Mouse (Mus musculus): ENCODE results near the gene Tarbp2. TPM values are rescaled to one million over a fixed set of nuclear protein-coding genes. Genes with fewer than 3 reads are reported as not detected.

Tarbp2 gene
- polyA plus RNA-seq, 1 experiment from 2014 or later: 92.7 TPM

GRCm38 (mm10) chr15:102530566-102530965 is 12.6 kb downstream of the Tarbp2 start:
- no peak for ATAC-seq (replicated peaks; ENCODE audit: insufficient number of reproducible peaks, low FRiP score, low TSS enrichment, low read depth)
- DNase-seq (ENCODE audit: low spot score): no peak

GRCm38 (mm10) chr15:102531586-102531985 is 13.6 kb downstream of the Tarbp2 start:
- no peak for DNase-seq (ENCODE audit: low spot score)
- no peak for ATAC-seq (replicated peaks; ENCODE audit: insufficient number of reproducible peaks, low FRiP score, low TSS enrichment, low read depth)
- Histone ChIP-seq H3K9ac (replicated peaks; ENCODE audit: low read length) (no peak overlapping the region), H3K36me3 (replicated peaks; ENCODE audit: control insufficient read depth, insufficient read depth, low read depth, low read length) (peaks cover 2% of the 10 kb centered on the region; the same call in 1 of the 2 replicates), H3K4me1 (ENCODE audit: control insufficient read depth, insufficient read depth, low read length) (no peaks in the 10 kb centered on the region), H3K4me2 (ENCODE audit: low read depth, low read length) (no peak overlapping the region), H3K27me3 (ENCODE audit: control insufficient read depth, insufficient read depth, low read length) (no peaks in the 10 kb centered on the region), H3K27ac (replicated peaks; ENCODE audit: low read depth, low read length) (no peak overlapping the region), H3K9me3 (replicated peaks; ENCODE audit: control insufficient read depth, low read length) (no peaks in the 10 kb centered on the region), H3K4me3 (ENCODE audit: low read depth, low read length) (no peak overlapping the region)
- WGBS: 88% methylated on average over 4 of the region's 4 CpGs

More at GRCm38 (mm10) chr15:102530566-102530965, 12.6 kb downstream of the Tarbp2 start:
- no peak overlapping the region for H3K9ac ChIP-seq (replicated peaks; ENCODE audit: low read length)
- H3K4me3 ChIP-seq (ENCODE audit: low read depth, low read length): no peak overlapping the region
- no peak overlapping the region for H3K4me2 ChIP-seq (ENCODE audit: low read depth, low read length)
- 79% methylated on average over 4 of the region's 4 CpGs for WGBS
- no peaks in the 10 kb centered on the region for H3K27me3 ChIP-seq (ENCODE audit: control insufficient read depth, insufficient read depth, low read length)
- no peak overlapping the region for H3K27ac ChIP-seq (replicated peaks; ENCODE audit: low read depth, low read length)
- H3K9me3 ChIP-seq (replicated peaks; ENCODE audit: control insufficient read depth, low read length): no peaks in the 10 kb centered on the region
- H3K4me1 ChIP-seq (ENCODE audit: control insufficient read depth, insufficient read depth, low read length): no peaks in the 10 kb centered on the region
- peaks cover 2% of the 10 kb centered on the region; the same call in 1 of the 2 replicates for H3K36me3 ChIP-seq (replicated peaks; ENCODE audit: control insufficient read depth, insufficient read depth, low read depth, low read length)

DNA sequence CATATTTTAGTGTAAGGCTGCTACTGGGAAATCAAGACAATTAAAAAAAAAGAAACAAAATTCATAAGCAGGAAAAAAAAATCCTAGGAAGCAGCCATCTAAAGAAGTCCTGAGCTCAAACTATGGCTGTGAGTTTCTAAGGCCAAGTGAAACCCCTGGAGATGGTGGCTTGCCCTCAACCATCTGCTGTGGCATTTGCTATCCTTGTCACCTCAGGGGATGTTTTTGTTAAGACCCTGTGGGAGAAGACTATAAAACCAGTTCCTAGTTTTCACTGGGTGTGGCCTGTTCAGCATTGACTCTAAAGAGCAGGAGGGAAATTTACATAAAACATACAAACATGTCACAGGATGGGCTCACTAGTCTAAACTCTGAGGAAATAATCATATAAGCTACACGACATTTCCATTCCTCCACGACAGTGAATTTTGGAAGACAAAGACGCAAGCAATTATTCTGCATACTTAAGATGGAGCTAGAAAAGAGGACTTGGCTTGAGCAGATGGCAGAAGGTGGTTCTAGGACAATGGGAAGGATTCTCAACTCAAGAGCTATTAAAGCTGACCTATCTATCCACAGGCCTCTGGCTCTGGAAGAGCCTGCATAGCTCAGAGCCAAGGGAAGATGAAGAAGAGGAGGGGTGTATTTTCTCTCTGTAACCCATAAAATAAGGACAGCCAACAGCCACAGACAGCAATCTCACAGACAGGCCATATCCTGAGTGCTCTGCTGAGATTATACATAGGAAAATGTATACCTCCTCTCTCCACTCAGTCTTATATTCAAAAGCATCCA is 14.3 kb downstream of the Tarbp2 start:
- ATAC-seq (replicated peaks; ENCODE audit: insufficient number of reproducible peaks, low FRiP score, low TSS enrichment, low read depth) (no peak), DNase-seq (ENCODE audit: low spot score) (no peak)
- Histone ChIP-seq H3K9me3 (replicated peaks; ENCODE audit: control insufficient read depth, low read length) (no peaks in the 10 kb centered on the region), H3K36me3 (replicated peaks; ENCODE audit: control insufficient read depth, insufficient read depth, low read depth, low read length) (peaks cover 2% of the 10 kb centered on the region; the same call in 1 of the 2 replicates), H3K4me1 (ENCODE audit: control insufficient read depth, insufficient read depth, low read length) (no peaks in the 10 kb centered on the region), H3K27me3 (ENCODE audit: control insufficient read depth, insufficient read depth, low read length) (no peaks in the 10 kb centered on the region), H3K4me2 (ENCODE audit: low read depth, low read length) (no peak overlapping the region), H3K9ac (replicated peaks; ENCODE audit: low read length) (no peak overlapping the region), H3K4me3 (ENCODE audit: low read depth, low read length) (no peak overlapping the region), H3K27ac (replicated peaks; ENCODE audit: low read depth, low read length) (no peak overlapping the region)
- 86% methylated on average over 3 of the region's 3 CpGs for WGBS

DNA sequence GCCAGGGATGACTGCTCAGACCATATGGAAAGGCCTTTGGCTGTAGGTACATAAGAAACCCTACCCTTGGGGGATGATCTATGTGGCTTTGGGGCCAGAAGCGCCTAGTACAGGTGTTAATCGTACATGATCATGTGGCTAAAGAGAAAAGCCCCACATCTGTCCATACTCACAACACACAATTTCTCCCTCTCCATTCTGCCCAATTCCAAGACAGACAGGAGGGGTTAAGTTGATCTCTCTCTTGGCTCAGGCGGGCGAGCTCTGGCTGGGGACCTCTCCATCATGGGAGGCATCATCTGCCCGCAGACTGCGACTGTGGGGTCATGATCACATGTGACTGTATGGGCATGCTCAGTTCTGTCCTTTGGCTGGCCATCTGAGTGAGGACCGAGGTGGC is 15.9 kb downstream of the Tarbp2 start:
- Histone ChIP-seq H3K27ac (replicated peaks; ENCODE audit: low read depth, low read length) (no peak overlapping the region), H3K36me3 (replicated peaks; ENCODE audit: control insufficient read depth, insufficient read depth, low read depth, low read length) (no peaks in the 10 kb centered on the region; the same call in 1 of the 2 replicates), H3K4me1 (ENCODE audit: control insufficient read depth, insufficient read depth, low read length) (no peaks in the 10 kb centered on the region), H3K4me3 (ENCODE audit: low read depth, low read length) (no peak overlapping the region), H3K27me3 (ENCODE audit: control insufficient read depth, insufficient read depth, low read length) (no peaks in the 10 kb centered on the region), H3K9me3 (replicated peaks; ENCODE audit: control insufficient read depth, low read length) (no peaks in the 10 kb centered on the region), H3K9ac (replicated peaks; ENCODE audit: low read length) (no peak overlapping the region), H3K4me2 (ENCODE audit: low read depth, low read length) (no peak overlapping the region)
- ATAC-seq (replicated peaks; ENCODE audit: insufficient number of reproducible peaks, low FRiP score, low TSS enrichment, low read depth) (no peak), DNase-seq (ENCODE audit: low spot score) (no peak)
- WGBS: 93% methylated on average over 7 of the region's 7 CpGs

DNA sequence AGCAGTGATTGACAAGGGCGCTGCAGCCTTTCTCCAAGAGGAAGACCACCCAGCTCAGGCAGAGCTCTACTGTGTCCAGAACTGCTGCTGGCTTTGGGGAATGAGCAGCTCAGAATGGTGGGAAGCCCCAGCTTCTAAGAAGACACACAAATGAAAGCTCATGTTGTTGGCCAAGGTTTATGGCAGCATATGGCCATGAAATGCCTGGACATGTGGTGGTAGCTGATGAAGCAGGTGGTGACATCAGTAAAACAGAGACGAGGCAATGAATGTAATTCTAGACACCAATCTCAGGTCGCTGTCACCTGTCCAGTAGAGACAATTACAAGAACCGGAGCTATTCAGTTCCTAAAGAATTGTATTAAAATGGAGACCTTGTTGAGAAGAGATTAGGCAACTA is 26.8 kb downstream of the Tarbp2 start:
- no peaks in the 10 kb centered on the region for H3K27me3 ChIP-seq (ENCODE audit: control insufficient read depth, insufficient read depth, low read length)
- H3K36me3 ChIP-seq (replicated peaks; ENCODE audit: control insufficient read depth, insufficient read depth, low read depth, low read length): no peaks in the 10 kb centered on the region
- no peak overlapping the region for H3K27ac ChIP-seq (replicated peaks; ENCODE audit: low read depth, low read length)
- WGBS: 91% methylated on average over 4 of the region's 4 CpGs
- no peak overlapping the region for H3K4me3 ChIP-seq (ENCODE audit: low read depth, low read length)
- H3K9ac ChIP-seq (replicated peaks; ENCODE audit: low read length): no peak overlapping the region
- DNase-seq (ENCODE audit: low spot score): no peak
- H3K4me2 ChIP-seq (ENCODE audit: low read depth, low read length): no peak overlapping the region
- H3K9me3 ChIP-seq (replicated peaks; ENCODE audit: control insufficient read depth, low read length): no peaks in the 10 kb centered on the region
- H3K4me1 ChIP-seq (ENCODE audit: control insufficient read depth, insufficient read depth, low read length): no peaks in the 10 kb centered on the region
- ATAC-seq (replicated peaks; ENCODE audit: insufficient number of reproducible peaks, low FRiP score, low TSS enrichment, low read depth): no peak

- 93% methylated on average over 3 of the region's 3 CpGs for WGBS
- H3K4me3 ChIP-seq (ENCODE audit: low read depth, low read length): no peak overlapping the region
- H3K36me3 ChIP-seq (replicated peaks; ENCODE audit: control insufficient read depth, insufficient read depth, low read depth, low read length): no peaks in the 10 kb centered on the region
- no peaks in the 10 kb centered on the region for H3K9me3 ChIP-seq (replicated peaks; ENCODE audit: control insufficient read depth, low read length)
- H3K4me2 ChIP-seq (ENCODE audit: low read depth, low read length): no peak overlapping the region
- no peaks in the 10 kb centered on the region for H3K4me1 ChIP-seq (ENCODE audit: control insufficient read depth, insufficient read depth, low read length)
- H3K27ac ChIP-seq (replicated peaks; ENCODE audit: low read depth, low read length): no peak overlapping the region
- H3K9ac ChIP-seq (replicated peaks; ENCODE audit: low read length): no peak overlapping the region
- DNase-seq (ENCODE audit: low spot score) (no peak), ATAC-seq (replicated peaks; ENCODE audit: insufficient number of reproducible peaks, low FRiP score, low TSS enrichment, low read depth) (no peak)
- no peaks in the 10 kb centered on the region for H3K27me3 ChIP-seq (ENCODE audit: control insufficient read depth, insufficient read depth, low read length)
Observed at GRCm38 (mm10) chr15:102546246-102546645, 28.3 kb downstream of the Tarbp2 start.

- Histone ChIP-seq H3K36me3 (replicated peaks; ENCODE audit: control insufficient read depth, insufficient read depth, low read depth, low read length) (no peaks in the 10 kb centered on the region), H3K9ac (replicated peaks; ENCODE audit: low read length) (no peak overlapping the region), H3K4me2 (ENCODE audit: low read depth, low read length) (no peak overlapping the region), H3K4me3 (ENCODE audit: low read depth, low read length) (no peak overlapping the region), H3K9me3 (replicated peaks; ENCODE audit: control insufficient read depth, low read length) (no peaks in the 10 kb centered on the region), H3K4me1 (ENCODE audit: control insufficient read depth, insufficient read depth, low read length) (no peaks in the 10 kb centered on the region), H3K27me3 (ENCODE audit: control insufficient read depth, insufficient read depth, low read length) (no peaks in the 10 kb centered on the region), H3K27ac (replicated peaks; ENCODE audit: low read depth, low read length) (no peak overlapping the region)
- ATAC-seq (replicated peaks; ENCODE audit: insufficient number of reproducible peaks, low FRiP score, low TSS enrichment, low read depth) (no peak), DNase-seq (ENCODE audit: low spot score) (no peak)
- 86% methylated on average over 3 of the region's 3 CpGs for WGBS
Observed at GRCm38 (mm10) chr15:102546677-102547427, 28.9 kb downstream of the Tarbp2 start.

DNA sequence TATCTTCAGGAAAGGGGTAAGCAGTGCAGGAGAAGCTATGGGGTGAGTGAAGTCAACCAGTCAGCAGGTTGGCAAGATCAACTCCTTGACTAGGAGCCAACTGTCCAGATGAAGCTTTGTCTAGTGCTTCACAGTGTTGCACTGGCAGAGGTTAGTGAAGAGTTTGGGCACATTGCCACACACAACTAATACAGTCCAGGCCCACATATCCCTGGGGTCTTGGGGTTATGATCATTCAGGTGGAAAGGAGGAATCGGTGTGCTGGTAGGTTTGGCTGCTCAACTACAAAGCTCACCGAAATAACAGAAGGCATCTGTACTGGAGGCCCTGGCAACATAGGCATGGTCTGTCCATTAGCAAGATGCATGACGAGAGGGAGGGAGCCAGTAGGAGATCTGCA is 29.5 kb downstream of the Tarbp2 start:
- 95% methylated on average over 3 of the region's 3 CpGs for WGBS
- Histone ChIP-seq H3K36me3 (replicated peaks; ENCODE audit: control insufficient read depth, insufficient read depth, low read depth, low read length) (no peaks in the 10 kb centered on the region), H3K27me3 (ENCODE audit: control insufficient read depth, insufficient read depth, low read length) (no peaks in the 10 kb centered on the region)

More for the DNA sequence above, 29.5 kb downstream of the Tarbp2 start:
- H3K4me2 ChIP-seq (ENCODE audit: low read depth, low read length): no peak overlapping the region
- H3K4me3 ChIP-seq (ENCODE audit: low read depth, low read length): no peak overlapping the region
- H3K4me1 ChIP-seq (ENCODE audit: control insufficient read depth, insufficient read depth, low read length): no peaks in the 10 kb centered on the region
- ATAC-seq (replicated peaks; ENCODE audit: insufficient number of reproducible peaks, low FRiP score, low TSS enrichment, low read depth): no peak
- no peak for DNase-seq (ENCODE audit: low spot score)
- H3K9me3 ChIP-seq (replicated peaks; ENCODE audit: control insufficient read depth, low read length): no peaks in the 10 kb centered on the region
- no peak overlapping the region for H3K27ac ChIP-seq (replicated peaks; ENCODE audit: low read depth, low read length)
- no peak overlapping the region for H3K9ac ChIP-seq (replicated peaks; ENCODE audit: low read length)
